Mouse (Mus musculus): ENCODE data around the gene Tmem56.

Gene Tmem56

DNA sequence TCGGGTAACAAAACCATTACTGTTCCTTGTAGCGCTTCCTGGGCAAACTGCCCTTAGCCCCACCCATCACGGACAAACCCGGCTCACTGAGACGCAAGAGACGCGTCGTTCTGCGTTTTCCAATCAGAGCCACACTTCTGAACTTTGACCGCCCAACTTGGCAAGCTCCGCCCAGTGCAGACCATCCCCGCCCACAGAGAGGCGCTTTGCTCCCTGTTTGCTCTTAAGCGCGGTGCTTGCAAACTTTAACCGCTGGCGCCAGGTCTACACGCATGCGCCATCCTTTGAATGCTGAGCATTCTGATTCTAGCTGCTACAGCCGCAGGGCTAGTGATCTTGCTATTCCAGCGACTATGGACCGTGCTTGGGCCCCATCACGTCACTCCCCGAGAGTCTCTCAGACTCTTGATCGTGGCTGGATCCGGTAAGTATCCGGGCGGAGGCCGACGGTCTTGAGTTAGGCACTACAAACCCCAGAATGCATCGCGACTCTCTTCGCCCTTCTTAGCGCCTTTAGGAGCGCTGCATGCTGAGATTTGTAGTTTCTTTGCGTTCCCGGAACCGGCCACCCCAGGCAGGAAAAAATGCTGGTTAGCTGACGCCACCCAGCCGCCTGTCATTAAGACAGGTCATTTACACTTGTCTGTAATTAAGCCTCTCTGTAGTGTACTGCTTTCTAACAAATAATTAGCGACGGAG, 8.8 kb upstream of the Tmem56 start, which contains the start of gene Alg14:
Gene Alg14 (plus strand): TSS at position 214 of the 699 bp plus-strand sequence.
- CTCF ChIA-PET, result interaction anchor here (0.7 to 2.0 kb wide), 10 partner anchors 16 to 595 kb away, joined by 3 to 12 read pairs (median 4); partner anchors contain the start of gene Rwdd3 (in 3 of the 4)
- POLR2A ChIA-PET, result interaction anchor here in 3 of 4 experiments (0.6 to 2.4 kb wide), 55 partner anchors 9 to 854 kb away, joined by 3 to 16 read pairs (median 4); partner anchors contain the start of genes Rwdd3 (in 3 of the 3), Cnn3 (in 2 of the 3) and Abcd3 (in 1 of the 3)

DNA sequence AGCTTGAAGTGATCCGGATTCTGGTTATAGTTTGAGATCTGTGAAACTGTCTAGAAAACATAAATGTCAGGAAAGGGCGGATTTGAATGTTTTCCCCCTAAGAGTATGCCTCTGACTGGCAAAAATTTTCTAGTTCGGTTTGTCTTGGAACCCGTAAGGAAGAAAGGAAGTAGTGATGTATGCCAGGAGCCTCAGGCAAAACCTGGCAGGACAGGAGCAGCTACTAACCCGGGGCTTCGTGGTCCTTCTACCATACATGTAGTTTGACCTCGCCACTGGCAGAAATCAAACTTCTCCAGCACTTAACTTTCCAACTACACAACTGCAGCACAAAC, 8.3 kb upstream of the Tmem56 start:
- ChIA-PET POLR2A (interaction anchor here in 3 of 4 experiments (0.7 to 2.4 kb wide), 47 partner anchors 9 to 854 kb away, joined by 3 to 16 read pairs (median 4); partner anchors contain the start of genes Rwdd3 (in 3 of the 3), Abcd3 (in 1 of the 3) and Cnn3 (in 1 of the 3)), CTCF (interaction anchor here (0.6 to 2.0 kb wide), 8 partner anchors 16 to 595 kb away, joined by 3 to 12 read pairs (median 4); partner anchors contain the start of gene Rwdd3 (in 2 of the 4))

DNA sequence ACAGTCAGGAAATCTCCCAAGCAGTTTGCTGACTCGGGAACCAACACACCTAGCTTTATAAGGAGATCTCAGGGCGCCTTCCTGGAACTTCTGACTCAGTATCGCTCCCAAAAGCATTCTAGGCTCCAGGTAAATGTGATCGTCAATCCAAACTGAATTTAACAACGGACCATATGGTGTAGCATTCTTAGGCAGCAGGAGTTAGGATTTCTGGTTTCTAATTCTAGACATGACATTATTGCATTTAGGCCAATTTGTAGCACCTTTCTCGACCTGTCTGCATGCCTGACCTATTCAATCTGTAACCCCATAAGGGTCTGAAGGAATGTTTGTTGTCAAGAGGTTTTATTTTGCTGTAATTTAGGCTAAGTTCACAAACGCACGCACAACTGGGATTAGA, 7.8 kb upstream of the Tmem56 start:
- POLR2A ChIA-PET, result interaction anchor here in 3 of 4 experiments (0.8 to 2.4 kb wide), 21 partner anchors 11 to 288 kb away, joined by 3 to 16 read pairs (median 4); partner anchors contain the start of gene Rwdd3 (in 3 of the 3)
- CTCF ChIA-PET, result interaction anchor here in 3 of 4 experiments (0.6 to 2.0 kb wide), 4 partner anchors 17 to 129 kb away, joined by 4 to 12 read pairs (median 6); partner anchors contain the start of gene Rwdd3 (in 1 of the 3)

DNA sequence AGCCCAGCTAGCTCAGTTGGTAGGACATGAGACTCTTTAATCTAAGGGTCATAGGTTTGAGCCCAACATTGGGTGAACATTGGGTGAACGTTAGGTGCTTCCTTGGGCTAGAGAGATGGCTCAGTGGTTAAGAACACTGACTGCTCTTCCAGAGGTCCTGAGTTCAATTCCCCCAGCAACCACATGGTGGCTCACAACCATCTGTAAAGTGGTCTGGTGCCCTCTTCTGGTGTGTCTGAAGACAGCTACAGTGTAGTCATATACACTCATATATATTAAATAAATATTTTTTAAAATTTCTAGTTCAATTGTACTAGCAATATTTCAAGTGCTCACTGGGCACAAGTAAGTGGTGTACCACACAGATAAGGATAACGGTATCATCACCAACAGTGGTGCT, 4.3 kb upstream of the Tmem56 start:
- POLR2A ChIA-PET, result interaction anchor here in 1 of 4 experiments (0.6 kb wide), 2 partner anchors 119 to 160 kb away, joined by 3 read pairs; no protein-coding TSS in a partner anchor

DNA sequence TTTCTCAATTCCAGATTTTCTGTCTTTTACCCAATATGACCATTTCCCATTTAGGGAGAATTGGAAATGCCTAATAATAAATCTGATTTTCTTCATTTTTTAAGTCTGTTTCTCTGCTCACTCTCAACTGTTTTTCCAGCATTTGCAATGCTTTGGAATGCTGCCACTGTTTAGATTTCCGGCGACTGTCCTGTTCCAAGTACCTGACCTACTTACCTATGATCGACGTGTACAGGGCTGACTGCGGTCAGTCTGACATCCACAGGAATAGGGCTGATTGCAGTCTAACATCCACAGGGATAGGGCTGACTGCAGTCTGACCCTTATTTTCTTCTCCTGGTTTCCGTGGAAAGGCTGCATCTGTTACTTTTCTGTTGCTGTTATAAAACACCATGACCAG, 2.3 kb upstream of the Tmem56 start:
- POLR2A ChIA-PET, result interaction anchor here in 1 of 4 experiments (0.6 kb wide), 1 partner anchor 1288 kb away, joined by 3 read pairs; no protein-coding TSS in a partner anchor
- CTCF ChIA-PET, result no interaction called here

More for the DNA sequence above, 4.3 kb upstream of the Tmem56 start:
- CTCF ChIA-PET, result interaction anchor here in 1 of 4 experiments (1.7 kb wide), 1 partner anchor 8 kb away, joined by 3 read pairs; no protein-coding TSS in a partner anchor

DNA sequence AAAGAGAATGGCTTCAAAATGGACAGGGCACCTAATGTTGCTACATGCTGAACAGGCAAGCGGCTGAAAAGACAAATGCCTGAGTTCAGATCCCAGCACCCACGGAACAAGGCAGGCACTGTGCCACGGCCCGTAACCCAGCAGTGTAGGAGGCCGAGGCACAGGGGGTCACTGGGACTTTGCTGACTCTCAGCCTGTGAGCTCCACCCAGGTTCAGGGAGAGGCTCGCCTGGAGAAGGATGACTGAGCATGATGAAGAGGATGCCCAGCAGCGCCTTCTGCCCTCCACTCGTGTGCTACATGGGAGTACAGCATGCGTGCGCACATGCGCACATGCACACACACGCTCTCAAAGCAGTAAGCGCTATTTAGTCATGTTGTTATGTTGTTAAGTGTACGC, 3.2 kb downstream of the Tmem56 start:
- CTCF ChIA-PET, result interaction anchor here in 1 of 4 experiments (0.9 to 1.3 kb wide), 2 partner anchors 8 to 108 kb away, joined by 3 read pairs; partner anchors contain the start of gene Rwdd3
- POLR2A ChIA-PET, result interaction anchor here in 2 of 4 experiments (0.8 to 2.2 kb wide), 4 partner anchors 12 to 462 kb away, joined by 3 to 10 read pairs (median 6); partner anchors contain the start of genes Alg14 (in 2 of the 2) and Rwdd3 (in 1 of the 2)

DNA sequence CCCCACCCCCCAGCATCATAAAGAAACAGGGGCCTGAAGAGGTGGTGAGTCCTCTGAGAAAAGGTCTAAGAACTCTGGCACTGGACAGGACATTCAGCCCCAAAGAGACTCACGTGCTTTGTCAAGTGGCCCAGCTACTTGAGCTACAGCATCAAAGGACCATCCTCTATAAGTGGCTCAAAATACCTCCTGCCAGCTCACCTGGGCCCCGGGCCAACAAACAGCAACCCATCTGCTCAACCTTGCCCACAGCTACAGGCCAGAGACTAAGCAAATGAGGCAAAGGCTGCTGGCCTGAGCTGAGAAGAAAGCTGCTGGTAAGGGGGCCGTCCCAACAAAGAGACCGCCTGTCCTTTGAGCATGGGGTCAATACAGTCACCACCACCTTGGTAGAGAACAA, 5.3 kb downstream of the Tmem56 start:
- ChIA-PET CTCF (interaction anchor here in 1 of 4 experiments (1.4 kb wide), 1 partner anchor 106 kb away, joined by 4 read pairs; the partner anchor contains the start of gene Rwdd3), POLR2A (interaction anchor here in 1 of 4 experiments (1.5 kb wide), 1 partner anchor 16 kb away, joined by 3 read pairs; no protein-coding TSS in a partner anchor)

DNA sequence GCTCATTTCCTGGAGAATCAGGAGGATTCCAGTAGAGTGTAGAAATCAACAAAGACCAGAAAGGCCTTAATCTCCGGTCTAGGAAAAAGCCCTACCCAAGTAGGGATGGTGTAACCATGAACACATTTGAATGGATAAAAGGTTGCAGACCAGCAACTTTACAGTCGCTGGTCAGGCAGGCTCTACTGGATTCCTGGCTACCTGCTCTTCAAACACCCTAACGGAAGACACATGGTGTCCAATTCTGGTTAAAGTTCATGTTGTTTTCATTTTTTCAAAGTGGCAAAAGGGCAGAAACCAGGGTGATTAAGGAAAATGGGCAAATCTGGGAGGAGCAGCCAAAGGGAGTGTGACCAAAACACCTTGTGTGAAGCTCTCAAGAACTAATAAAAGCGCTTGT, 5.9 kb downstream of the Tmem56 start:
- CTCF ChIA-PET, result interaction anchor here in 1 of 4 experiments (1.4 kb wide), 1 partner anchor 105 kb away, joined by 4 read pairs; the partner anchor contains the start of gene Rwdd3
- POLR2A ChIA-PET, result interaction anchor here in 1 of 4 experiments (1.5 kb wide), 1 partner anchor 16 kb away, joined by 3 read pairs; no protein-coding TSS in a partner anchor

DNA sequence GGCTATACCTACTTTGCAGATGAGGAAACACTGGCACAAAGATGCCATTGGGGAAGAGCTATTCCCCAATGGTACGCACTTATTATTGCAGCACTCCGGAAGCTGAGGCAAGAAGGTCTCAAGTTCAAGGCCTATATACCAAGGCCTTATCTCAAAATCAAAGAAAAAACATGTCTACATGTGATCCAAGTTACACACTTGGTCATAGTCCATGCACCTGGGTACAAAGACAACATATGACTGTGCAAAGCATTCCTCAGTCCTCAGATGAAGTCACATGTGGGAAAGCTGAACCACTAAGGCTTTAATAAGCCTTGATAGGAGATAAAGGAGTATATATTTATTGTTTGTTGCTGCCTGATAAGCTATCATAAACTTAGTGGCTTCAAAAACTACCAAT, 8.9 kb downstream of the Tmem56 start:
- ChIA-PET CTCF (no interaction called here), POLR2A (no interaction called here)

DNA sequence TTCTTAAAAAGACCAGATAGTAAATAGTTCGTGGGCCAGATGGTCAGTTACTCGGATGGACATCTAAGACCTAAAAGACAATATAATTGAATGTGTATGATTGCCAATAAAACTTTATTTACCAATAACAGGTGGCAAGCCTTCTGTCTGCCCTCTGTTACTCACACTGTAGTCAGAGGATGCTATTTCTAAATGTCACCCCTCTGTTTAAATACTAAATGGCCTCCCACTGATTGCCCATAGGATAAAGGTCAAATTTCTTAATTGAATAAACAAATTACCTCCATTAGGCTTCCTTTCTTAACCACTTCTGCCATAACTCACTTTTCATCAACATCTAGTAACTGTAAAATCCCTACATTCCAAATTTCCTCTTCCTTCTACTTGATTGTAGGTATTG, 10.3 kb downstream of the Tmem56 start:
- CTCF ChIA-PET, result interaction anchor here in 1 of 4 experiments (0.6 kb wide), 1 partner anchor 430 kb away, joined by 3 read pairs; no protein-coding TSS in a partner anchor
- POLR2A ChIA-PET, result interaction anchor here in 1 of 4 experiments (0.6 kb wide), 1 partner anchor 974 kb away, joined by 3 read pairs; no protein-coding TSS in a partner anchor

DNA sequence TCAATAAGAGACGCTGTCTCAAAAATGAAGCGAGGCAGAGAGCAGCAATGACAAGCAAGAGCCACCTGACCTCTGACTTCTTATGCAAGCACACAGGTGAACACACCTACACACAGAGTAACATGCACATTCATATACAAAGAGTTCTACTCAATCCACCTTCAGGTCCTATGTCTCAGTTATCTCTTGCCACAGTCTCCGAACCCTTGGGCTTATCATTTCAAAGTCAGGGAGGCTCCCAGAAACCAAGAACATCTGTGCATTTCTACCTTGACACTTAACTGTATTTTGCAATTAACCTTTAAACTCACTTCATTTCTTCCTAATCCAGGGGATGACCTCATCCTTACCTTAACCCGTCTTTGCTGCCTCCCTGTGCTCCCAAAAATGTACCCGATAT, 15.6 kb downstream of the Tmem56 start:
- ChIA-PET CTCF (no interaction called here), POLR2A (interaction anchor here in 1 of 4 experiments (0.7 kb wide), 1 partner anchor 104 kb away, joined by 3 read pairs; no protein-coding TSS in a partner anchor)

DNA sequence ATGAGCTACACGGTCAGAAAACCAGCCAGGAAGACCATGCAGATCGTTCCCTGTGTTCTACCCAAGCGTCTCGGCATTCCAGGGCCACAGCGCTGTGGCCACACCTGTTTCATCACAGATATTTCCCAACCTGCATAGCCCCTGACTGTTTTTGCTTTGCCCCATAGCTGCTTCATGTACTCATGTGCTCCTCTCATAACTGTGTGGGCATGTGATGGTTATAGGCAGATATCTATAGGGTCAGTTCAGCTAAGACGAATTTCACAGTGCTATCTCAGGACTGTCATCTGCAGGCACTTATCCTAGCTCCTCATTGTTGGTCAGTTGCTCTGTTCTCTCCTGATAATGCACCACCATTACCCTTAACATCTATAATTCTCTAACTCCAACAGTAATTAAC, 18.7 kb downstream of the Tmem56 start:
- CTCF ChIA-PET, result interaction anchor here in 2 of 4 experiments (0.7 to 1.0 kb wide), 2 partner anchors 93 to 690 kb away, joined by 3 read pairs; partner anchors contain the start of gene Rwdd3 (in 1 of the 2)

DNA sequence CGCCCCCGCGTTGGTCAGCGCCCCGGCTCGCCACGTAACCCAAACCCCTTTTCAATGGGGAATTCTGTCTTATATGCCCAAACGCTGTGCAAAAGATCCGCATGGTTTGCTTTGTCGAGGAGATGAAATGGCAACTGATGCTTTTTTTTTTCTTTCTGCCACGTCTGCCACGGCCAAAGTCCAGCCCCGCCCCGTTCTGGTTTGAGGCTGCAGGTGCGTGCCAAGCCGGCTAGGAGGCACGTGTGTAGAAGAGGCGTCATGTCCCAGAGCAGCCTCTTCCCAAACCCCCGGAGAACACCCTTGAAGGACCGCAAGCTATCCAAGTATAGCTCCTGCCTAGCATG, 19.7 kb downstream of the Tmem56 start:
- CTCF ChIA-PET, result interaction anchor here in 3 of 4 experiments (0.7 to 1.5 kb wide), 5 partner anchors 51 to 131 kb away, joined by 3 to 6 read pairs (median 5); partner anchors contain the start of gene Rwdd3 (in 2 of the 3)
- POLR2A ChIA-PET, result interaction anchor here in 3 of 4 experiments (0.9 to 1.9 kb wide), 11 partner anchors 13 to 478 kb away, joined by 3 to 14 read pairs (median 3); partner anchors contain the start of genes Alg14 (in 2 of the 3), F3 (in 1 of the 3) and Rwdd3 (in 1 of the 3)

More for the DNA sequence above, 18.7 kb downstream of the Tmem56 start:
- POLR2A ChIA-PET, result interaction anchor here in 1 of 4 experiments (1.0 to 1.9 kb wide), 2 partner anchors 103 to 154 kb away, joined by 3 to 5 read pairs; no protein-coding TSS in a partner anchor

DNA sequence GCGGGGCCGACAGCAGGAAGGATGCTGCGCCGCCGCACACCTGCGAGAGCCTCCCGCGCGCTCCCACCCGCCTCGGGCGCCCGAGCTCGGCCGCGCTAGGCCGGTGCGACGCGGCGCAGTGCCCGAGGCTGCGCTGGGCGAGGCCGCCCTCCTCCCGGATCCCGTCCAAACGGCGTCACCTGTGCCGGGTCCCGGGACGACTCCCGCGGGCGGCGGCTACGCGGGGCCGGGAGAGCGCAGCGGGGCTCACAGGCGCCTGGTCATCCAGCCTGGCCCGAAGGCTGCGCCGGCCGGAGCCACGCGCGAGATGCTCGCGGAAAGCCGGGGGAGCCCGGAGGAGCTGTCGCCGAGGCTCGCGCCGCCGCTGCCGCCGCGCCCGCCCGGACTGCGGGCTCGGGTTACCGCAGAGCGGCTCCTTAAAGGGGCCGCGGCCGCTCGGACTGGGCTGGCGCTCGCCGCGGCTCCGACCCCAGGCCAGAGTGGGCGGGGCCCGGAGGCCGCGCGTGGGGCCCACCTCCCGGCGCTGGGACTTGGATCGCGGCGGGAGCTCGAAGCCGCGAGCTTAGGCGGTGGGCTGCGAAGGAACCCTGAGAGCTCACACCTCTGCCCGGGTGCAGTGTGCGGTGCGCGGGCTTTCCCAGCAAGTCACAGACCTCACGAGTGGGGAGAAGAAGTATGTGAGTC, 20.2 kb downstream of the Tmem56 start:
- POLR2A ChIA-PET, result interaction anchor here in 3 of 4 experiments (0.9 to 1.9 kb wide), 11 partner anchors 13 to 478 kb away, joined by 3 to 14 read pairs (median 3); partner anchors contain the start of genes Alg14 (in 2 of the 3), F3 (in 1 of the 3) and Rwdd3 (in 1 of the 3)

DNA sequence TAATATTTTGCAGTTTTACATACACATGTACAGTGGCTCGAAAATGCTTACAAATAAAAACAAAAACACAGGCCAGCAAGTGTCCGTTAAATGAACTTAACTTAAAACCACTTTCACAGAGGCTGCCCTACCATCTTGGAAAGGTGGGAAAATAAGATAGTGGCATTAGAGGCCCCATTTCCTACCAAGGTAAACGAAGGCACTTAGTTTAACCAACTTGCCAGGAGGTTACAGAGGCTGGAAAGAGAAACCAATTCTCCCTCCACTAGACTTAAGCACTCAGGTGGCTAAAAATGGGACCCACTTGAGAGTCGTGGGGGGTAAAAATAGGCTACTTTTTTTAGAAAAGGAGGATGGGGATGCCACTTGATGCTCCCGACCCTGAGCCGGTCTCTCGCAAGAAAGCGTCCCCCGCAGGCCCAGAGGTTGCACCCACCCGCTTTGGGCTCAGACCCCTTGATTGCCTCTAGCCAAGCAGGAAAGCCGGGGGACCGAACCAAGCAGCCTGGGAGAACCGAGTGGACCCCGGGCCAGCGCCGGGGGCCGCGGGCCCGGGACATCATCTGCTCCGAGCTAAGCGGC, 20.9 kb downstream of the Tmem56 start:
- ChIA-PET CTCF (interaction anchor here in 2 of 4 experiments (1.5 kb wide), 2 partner anchors 91 to 100 kb away, joined by 5 to 6 read pairs; partner anchors contain the start of gene Rwdd3 (in 1 of the 2)), POLR2A (interaction anchor here in 3 of 4 experiments (1.0 to 1.6 kb wide), 5 partner anchors 12 to 479 kb away, joined by 3 to 14 read pairs (median 3); partner anchors contain the start of genes Alg14 (in 1 of the 3) and Rwdd3 (in 1 of the 3))

More for the DNA sequence above, 20.2 kb downstream of the Tmem56 start:
- CTCF ChIA-PET, result interaction anchor here in 3 of 4 experiments (0.7 to 1.5 kb wide), 5 partner anchors 50 to 131 kb away, joined by 3 to 6 read pairs (median 5); partner anchors contain the start of gene Rwdd3 (in 2 of the 3)

DNA sequence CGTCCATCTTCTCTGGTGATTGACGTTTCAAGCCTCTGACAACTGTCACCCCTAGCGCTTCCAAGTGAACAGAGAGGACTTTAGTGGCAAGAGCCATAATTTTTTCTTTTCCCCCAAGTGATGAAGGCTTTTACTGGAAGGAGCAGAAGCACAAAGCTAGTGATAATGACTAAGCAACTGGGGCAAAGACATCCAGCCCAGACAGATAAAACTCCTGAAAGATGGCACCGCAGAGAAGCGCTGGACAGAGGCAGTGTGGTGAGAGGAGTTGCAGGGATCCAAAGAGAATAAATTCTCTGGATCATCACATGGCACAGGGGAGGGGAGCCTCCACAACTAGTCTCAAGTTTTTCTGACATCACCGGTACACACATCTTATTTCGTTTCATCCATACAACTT, 21.6 kb downstream of the Tmem56 start:
- CTCF ChIA-PET, result no interaction called here
- POLR2A ChIA-PET, result no interaction called here

DNA sequence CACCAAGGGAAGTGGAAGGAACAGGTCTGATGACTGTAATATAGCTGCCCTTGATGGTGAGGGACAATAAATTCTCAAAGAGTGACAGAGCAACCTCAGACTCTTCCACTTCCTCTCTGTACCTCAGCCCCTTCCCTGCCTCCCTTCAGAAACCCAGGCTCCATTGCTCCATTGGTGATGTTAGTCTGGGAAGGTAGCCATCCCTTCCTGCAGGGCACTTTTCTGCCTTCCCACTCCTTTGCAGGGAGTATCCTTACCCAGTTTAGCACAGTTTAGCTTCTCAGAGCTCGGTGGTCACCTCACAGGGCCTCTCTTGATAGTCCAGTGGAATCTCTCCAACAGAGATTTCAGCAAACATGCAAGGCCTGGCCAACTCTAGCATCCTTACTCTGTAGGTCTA, 22.1 kb downstream of the Tmem56 start:
- ChIA-PET CTCF (no interaction called here), POLR2A (no interaction called here)

DNA sequence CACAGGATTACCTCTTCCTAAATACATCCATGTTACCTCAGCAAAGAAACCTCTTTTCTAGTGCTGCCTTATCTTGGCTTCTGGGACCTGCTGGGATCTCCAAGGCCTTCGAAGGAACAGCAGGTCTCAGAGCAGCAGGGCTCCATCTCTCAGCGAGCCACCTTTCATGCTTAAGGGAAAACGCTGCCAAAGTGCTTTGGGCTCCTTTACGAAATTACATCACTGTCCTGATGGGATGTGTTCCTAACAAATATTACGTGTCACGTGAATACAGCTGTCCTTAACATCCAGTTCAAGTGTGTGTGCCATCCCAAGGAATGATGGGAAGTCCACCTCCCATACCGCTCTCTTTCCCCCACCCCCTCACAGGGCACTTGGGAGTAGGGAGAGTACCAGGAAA, 22.9 kb downstream of the Tmem56 start:
- CTCF ChIA-PET, result no interaction called here

More for the DNA sequence above, 22.9 kb downstream of the Tmem56 start:
- POLR2A ChIA-PET, result no interaction called here

All from embryonic stem cell, embryonic (primary cell).